Mouse (Mus musculus) brain, embryonic 14.5 days (tissue): Measurements from ENCODE around the gene Cradd.

ENCODE experiments used
- CTCF ChIP-seq: fragments of 200-500 bp; IDR thresholded peaks from 2 replicates; pipeline ENCODE4 v1.5.1; 2012; ENCODE audit warnings: inconsistent platforms, mild to moderate bottlenecking, moderate library complexity, borderline replicate concordance; ENCODE audit not compliant: insufficient read depth, insufficient read length; ENCODE audit errors: extremely low read depth
- POLR2A ChIP-seq: fragments of 200-500 bp; IDR thresholded peaks from 2 replicates; pipeline ENCODE4 v1.6.1; 2012; ENCODE audit warnings: mild to moderate bottlenecking, inconsistent platforms, borderline replicate concordance; ENCODE audit not compliant: poor library complexity, insufficient read depth, insufficient read length, severe bottlenecking; ENCODE audit errors: extremely low read depth

GRCm38 (mm10) chr10:95181553-95181952 lies 142.4 kb downstream of the Cradd start:
- no peak for TF ChIP-seq POLR2A
- TF ChIP-seq CTCF, result no peak
